Mouse (Mus musculus) telencephalon, adult 2 months (tissue): ENCODE data around the gene Slc35c2.

Source experiments
- DNase-seq: peaks from one replicate; pipeline ENCODE4 v3.0.0-alpha.2; 2011; ENCODE audit warnings: low read depth, low spot score

The Slc35c2 gene

GRCm38 (mm10) chr2:165275824-165276223 is 11.8 kb downstream of the Slc35c2 start:
- DNase-seq = peak; percentile 24

GRCm38 (mm10) chr2:165275124-165275640 is 12.5 kb downstream of the Slc35c2 start:
- DNase-seq = no peak

GRCm38 (mm10) chr2:165273589-165273988 is 14.1 kb downstream of the Slc35c2 start:
- no peak for DNase-seq

- DNase-seq = no peak
Measured at GRCm38 (mm10) chr2:165271326-165271725, 16.3 kb downstream of the Slc35c2 start.

GRCm38 (mm10) chr2:165270858-165271257 is 16.8 kb downstream of the Slc35c2 start:
- no peak for DNase-seq

GRCm38 (mm10) chr2:165266739-165267138 is 20.9 kb downstream of the Slc35c2 start:
- no peak for DNase-seq

- DNase-seq = peak; percentile 28
Measured at GRCm38 (mm10) chr2:165263861-165264260, 23.8 kb downstream of the Slc35c2 start.

- no peak for DNase-seq
Measured at GRCm38 (mm10) chr2:165262274-165262990, 25.2 kb downstream of the Slc35c2 start.

GRCm38 (mm10) chr2:165259859-165260258 is 27.8 kb downstream of the Slc35c2 start:
- DNase-seq = no peak

GRCm38 (mm10) chr2:165258321-165258720 is 29.3 kb downstream of the Slc35c2 start:
- DNase-seq = no peak

GRCm38 (mm10) chr2:165257151-165257834 is 30.4 kb downstream of the Slc35c2 start:
- DNase-seq = no peak

- no peak for DNase-seq
Measured at GRCm38 (mm10) chr2:165256213-165256612, 31.5 kb downstream of the Slc35c2 start.

GRCm38 (mm10) chr2:165253867-165254266 is 33.8 kb downstream of the Slc35c2 start:
- no peak for DNase-seq

- DNase-seq = no peak
Measured at GRCm38 (mm10) chr2:165253269-165253668, 34.4 kb downstream of the Slc35c2 start.

GRCm38 (mm10) chr2:165252801-165253200 is 34.9 kb downstream of the Slc35c2 start:
- no peak for DNase-seq

GRCm38 (mm10) chr2:165252381-165252780 is 35.3 kb downstream of the Slc35c2 start:
- no peak for DNase-seq

- DNase-seq = no peak
Measured at GRCm38 (mm10) chr2:165250903-165251302, 36.8 kb downstream of the Slc35c2 start.

GRCm38 (mm10) chr2:165248967-165249366 is 38.7 kb downstream of the Slc35c2 start:
- DNase-seq = no peak

- no peak for DNase-seq
Measured at GRCm38 (mm10) chr2:165246349-165246748, 41.3 kb downstream of the Slc35c2 start.

- no peak for DNase-seq
Measured at GRCm38 (mm10) chr2:165243122-165243720, 44.4 kb downstream of the Slc35c2 start.

GRCm38 (mm10) chr2:165242575-165242974 is 45.1 kb downstream of the Slc35c2 start:
- DNase-seq = no peak

GRCm38 (mm10) chr2:165241786-165242185 is 45.9 kb downstream of the Slc35c2 start:
- no peak for DNase-seq
